Mouse (Mus musculus): ENCODE measurements around the gene Rflnb.

DNA sequence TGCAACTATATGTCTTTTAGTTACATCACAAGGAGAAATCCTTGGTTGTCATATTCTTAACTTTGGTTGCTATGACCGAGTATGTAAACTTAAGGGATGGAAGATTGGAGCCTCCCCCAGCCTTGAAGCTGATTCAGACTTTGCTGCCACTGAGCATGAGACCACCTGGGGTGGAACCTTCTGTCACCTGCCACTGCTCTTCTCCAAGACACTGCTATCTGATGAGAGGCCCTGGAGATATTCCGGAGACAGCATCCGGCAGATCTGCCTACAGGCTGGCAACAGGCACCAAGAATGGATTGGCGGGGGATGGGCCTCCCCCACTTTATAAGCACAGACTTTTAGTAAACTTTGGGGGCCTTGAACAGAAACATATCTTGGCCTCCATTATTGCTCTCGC lies 24.9 kb upstream of the Rflnb start:
- TF ChIP-seq POLR2A (IDR thresholded peaks at IDR 0.05; ENCODE audit: borderline replicate concordance, low read depth, low read length) (no peak), CTCF (IDR thresholded peaks at IDR 0.05; ENCODE audit: low read depth, low read length) (no peak)

Data from bone marrow macrophage, adult 2 months (primary cell).